Mouse (Mus musculus) layer of hippocampus, adult 9-11 months (tissue): ENCODE data around the gene Ptprn.

ENCODE experiments used
- DNase-seq: peaks from one replicate; pipeline ENCODE4 v3.0.0; 2022

Gene Ptprn

GRCm38 (mm10) chr1:75221538-75221937 is 42.8 kb downstream of the Ptprn start:
- no peak for DNase-seq

GRCm38 (mm10) chr1:75219531-75219930 is 44.8 kb downstream of the Ptprn start, which contains the start of gene Tuba4a:
TSS of gene Tuba4a (minus strand) at chr1:75219865.
- no peak for DNase-seq

GRCm38 (mm10) chr1:75219078-75219477 is 45.2 kb downstream of the Ptprn start:
- DNase-seq, result peak; percentile 92

- peak; percentile 82 for DNase-seq
Measured at GRCm38 (mm10) chr1:75218227-75219001, 45.9 kb downstream of the Ptprn start.

- DNase-seq, result no peak
Measured at GRCm38 (mm10) chr1:75217893-75218226, 46.4 kb downstream of the Ptprn start.

GRCm38 (mm10) chr1:75216797-75217585 is 47.3 kb downstream of the Ptprn start:
- DNase-seq, result no peak

- no peak for DNase-seq
Measured at GRCm38 (mm10) chr1:75215785-75216184, 48.5 kb downstream of the Ptprn start.

GRCm38 (mm10) chr1:75214886-75215285 is 49.4 kb downstream of the Ptprn start:
- DNase-seq, result no peak

GRCm38 (mm10) chr1:75214442-75214841 is 49.9 kb downstream of the Ptprn start:
- DNase-seq, result no peak

GRCm38 (mm10) chr1:75213096-75213495 is 51.2 kb downstream of the Ptprn start:
- DNase-seq, result no peak

GRCm38 (mm10) chr1:75212542-75212941 is 51.8 kb downstream of the Ptprn start:
- no peak for DNase-seq

- no peak for DNase-seq
Measured at GRCm38 (mm10) chr1:75211141-75211708, 53.1 kb downstream of the Ptprn start.

GRCm38 (mm10) chr1:75210136-75211087 is 53.9 kb downstream of the Ptprn start, which contains the start of the genes Glb1l and Stk16:
TSS of gene Glb1l (minus strand) at chr1:75210813.
TSS of gene Stk16 (plus strand) at chr1:75210838.
- peak; percentile 96 for DNase-seq

GRCm38 (mm10) chr1:75208967-75209678 is 55.2 kb downstream of the Ptprn start:
- no peak for DNase-seq

GRCm38 (mm10) chr1:75201236-75201635 is 63.1 kb downstream of the Ptprn start:
- no peak for DNase-seq
